Mouse (Mus musculus) spleen, adult 2 months (tissue): Measurements from ENCODE around the gene N4bp2.

Experiments
- CTCF ChIP-seq: fragments of 200-500 bp; IDR thresholded peaks from 2 replicates; pipeline ENCODE4 v1.5.1; 2011; ENCODE audit warnings: mild to moderate bottlenecking, inconsistent platforms; ENCODE audit not compliant: insufficient read depth, insufficient read length, insufficient replicate concordance; ENCODE audit errors: extremely low read depth
- POLR2A ChIP-seq: fragments of 200-500 bp; IDR thresholded peaks from 2 replicates; pipeline ENCODE4 v1.6.1; 2011; ENCODE audit warnings: low read depth, low read length, inconsistent platforms

DNA sequence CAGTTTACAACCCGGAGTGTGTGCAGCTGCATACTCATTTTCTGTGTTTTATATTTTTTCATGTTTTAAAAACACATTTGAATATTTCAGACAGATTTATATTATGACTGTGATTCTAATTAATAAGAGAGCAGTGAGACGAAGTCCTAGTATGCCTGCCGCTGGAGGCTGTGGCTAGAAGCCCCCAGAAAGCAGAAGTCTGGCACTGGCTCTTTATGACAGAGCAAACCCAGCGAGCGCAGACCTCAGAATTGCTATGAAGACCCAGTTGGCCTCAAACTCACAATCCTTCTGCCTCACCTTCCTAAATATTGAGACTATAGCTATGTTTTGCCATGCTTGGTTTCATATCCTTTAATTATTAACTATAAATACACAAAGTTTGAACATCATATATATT lies 64.9 kb downstream of the N4bp2 start:
- TF ChIP-seq CTCF (no peak), POLR2A (no peak)
